Mouse (Mus musculus) G1E (cell line): Measurements from ENCODE around the gene Celf5. TPM values are rescaled to one million over a fixed set of nuclear protein-coding genes. Genes with fewer than 3 reads are reported as not detected.

Experiments
- ATAC-seq: 2 replicates; pipeline ENCODE4 v1.8.0; 2016; ENCODE audit warnings: mild to moderate bottlenecking; ENCODE audit not compliant: insufficient number of reproducible peaks, poor library complexity, low FRiP score, severe bottlenecking; ENCODE audit errors: extremely low read depth
- DNase-seq: peaks from one replicate; pipeline ENCODE4 v3.0.0; 2012; ENCODE audit warnings: low spot score
- H3K27me3 ChIP-seq: 2 replicates; pipeline ENCODE4 v1.6.1; 2012; ENCODE audit warnings: mild to moderate bottlenecking, low read length, inconsistent platforms; ENCODE audit not compliant: insufficient read depth
- H3K36me3 ChIP-seq: replicated peaks from 2 replicates; pipeline ENCODE3; 2012; ENCODE audit warnings: mild to moderate bottlenecking, inconsistent platforms
- H3K4me1 ChIP-seq: 2 replicates; pipeline ENCODE4 v1.6.1; 2012; ENCODE audit warnings: low read depth, low read length, inconsistent platforms, mixed read lengths; ENCODE audit not compliant: insufficient read depth
- H3K4me3 ChIP-seq: 2 replicates; pipeline ENCODE4 v1.5.1; 2012; ENCODE audit warnings: low read depth, mild to moderate bottlenecking, inconsistent platforms, low read length, moderate library complexity, mixed read lengths
- H3K9me3 ChIP-seq: replicated peaks from 2 replicates; pipeline ENCODE4 v1.6.1; 2012; ENCODE audit warnings: inconsistent platforms
- CTCF ChIP-seq: IDR thresholded peaks from 2 replicates; pipeline ENCODE4 v1.5.1; 2012; ENCODE audit warnings: low read depth, low read length, inconsistent platforms, mixed read lengths
- GATA1 ChIP-seq: IDR thresholded peaks from 2 replicates; pipeline ENCODE4 v1.6.1; 2012; ENCODE audit warnings: borderline replicate concordance, low read length, inconsistent platforms, mixed read lengths
- GATA2 ChIP-seq: IDR thresholded peaks from 2 replicates; pipeline ENCODE4 v1.6.1; 2012; ENCODE audit warnings: low read depth, low read length, inconsistent platforms, borderline replicate concordance
- POLR2AphosphoS5 ChIP-seq: IDR thresholded peaks from 2 replicates; pipeline ENCODE4 v1.6.1; 2012; ENCODE audit warnings: low read depth, low read length, inconsistent platforms; ENCODE audit not compliant: insufficient replicate concordance
- TAL1 ChIP-seq: conservative IDR thresholded peaks from 2 replicates; pipeline ENCODE4 v1.6.1; 2012; ENCODE audit warnings: low read depth, low read length, inconsistent platforms, mixed read lengths
- polyA plus RNA-seq: library from polyadenylated mRNA; stranded (reverse); fragments of >175 nt; gene quantifications from 2 replicates; pipeline ENCODE4 v1.2.3, GENCODE M21; 2012
- total RNA-seq, 2 experiments: library from RNA; stranded (forward) in 1 of 2; stranded (reverse) in 1 of 2; fragments of 200-1000 nt in 1 of 2; fragments of >200 nt in 1 of 2; fragmentation: Nextera tagmentation in 1 of 2; gene quantifications; 2 replicates each; pipeline ENCODE4 v1.2.3; 2014 to 2017

Gene Celf5
- total and polyA plus RNA-seq, 3 experiments, result 0.05 TPM; not detected in 1

DNA sequence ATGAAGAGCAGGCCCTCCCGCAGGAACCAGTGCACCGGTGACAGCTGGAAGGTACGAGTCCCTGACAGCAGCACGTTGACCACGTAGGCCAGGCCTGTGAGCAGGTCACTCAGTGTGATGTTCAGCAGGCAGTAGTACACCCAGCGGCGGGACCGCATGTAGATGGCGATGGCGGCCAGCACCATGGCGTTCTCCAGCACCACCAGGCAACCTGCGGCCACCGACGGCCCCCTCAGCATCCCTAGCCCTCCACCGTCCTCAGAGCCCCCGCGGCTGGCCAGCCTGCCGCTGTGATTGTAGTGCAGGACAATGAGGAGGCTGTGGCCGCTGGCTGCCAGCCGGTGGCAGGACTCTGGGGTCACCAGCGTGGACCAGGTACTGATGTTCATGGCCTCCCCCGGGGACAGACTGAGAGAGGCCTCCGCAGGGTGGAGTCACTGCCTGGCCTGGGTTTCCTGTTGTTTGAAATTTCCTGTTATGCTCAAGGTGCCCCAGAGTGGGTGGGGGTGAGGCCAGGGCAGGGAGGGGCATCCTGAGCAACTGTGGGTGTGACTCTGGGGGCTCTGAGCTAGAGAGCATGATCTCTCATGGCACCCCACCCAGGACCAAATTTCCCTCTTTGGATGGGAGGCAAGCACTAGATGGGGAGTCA is 16.9 kb upstream of the Celf5 start:
- ATAC-seq, result no peak
- DNase-seq, result no peak

DNA sequence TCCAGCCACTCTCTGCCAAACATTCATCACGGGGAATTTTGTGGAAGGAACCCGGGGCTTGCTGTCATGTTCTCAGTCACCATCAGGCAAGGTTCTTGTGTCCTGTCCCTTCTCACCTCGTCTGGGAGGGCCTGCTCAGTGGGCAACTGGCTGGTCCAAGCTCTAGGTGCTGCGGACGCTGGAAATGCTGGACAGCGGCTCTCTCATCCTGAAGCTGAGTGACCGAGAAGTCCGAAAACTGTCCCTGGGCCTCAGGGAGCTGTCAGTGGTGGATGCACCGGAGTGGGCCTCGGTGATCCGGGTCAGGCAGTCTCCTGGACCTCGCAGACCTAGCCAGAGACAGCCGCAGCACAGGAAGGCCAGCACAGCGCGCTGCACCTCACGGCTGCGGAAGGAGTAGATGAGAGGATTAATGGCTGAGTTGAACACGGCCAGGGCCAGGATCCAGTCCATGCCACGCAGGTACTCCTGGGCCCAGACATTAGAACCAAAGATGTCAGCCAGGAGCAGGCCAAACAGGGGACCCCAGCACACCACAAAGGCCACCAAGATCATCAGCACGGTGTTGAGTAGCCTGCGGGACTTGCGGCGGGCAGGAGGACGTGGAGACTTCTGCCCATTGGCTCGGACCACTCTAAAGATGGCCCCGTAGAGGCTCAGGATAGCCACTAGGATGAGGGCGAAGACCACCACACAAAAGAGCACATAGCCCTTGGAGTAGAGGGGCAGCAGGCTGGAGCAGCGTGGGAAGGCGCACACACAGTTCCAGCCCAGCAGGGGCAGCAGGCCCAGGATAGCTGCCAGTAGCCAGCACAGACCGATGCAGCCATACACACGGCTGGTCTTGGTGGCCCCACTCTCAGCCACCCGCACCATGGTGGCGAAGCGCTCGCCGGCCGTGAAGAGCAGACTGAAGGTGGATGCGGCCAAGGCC is 16.1 kb upstream of the Celf5 start:
- DNase-seq, result no peak
- Histone ChIP-seq H3K9me3 (no peaks in the 10 kb centered on the region), H3K27me3 (no peaks in the 10 kb centered on the region), H3K4me1 (peaks cover 81% of the 10 kb centered on the region), H3K36me3 (peaks cover 62% of the 10 kb centered on the region), H3K4me3 (peak overlapping the region; percentile 97; the same call in 1 of the 2 replicates)
- no peak for TF ChIP-seq GATA1
- TF ChIP-seq CTCF, result peak; percentile 14; the same call in 1 of the 2 replicates
- ATAC-seq, result no peak

More for the DNA sequence above, 16.9 kb upstream of the Celf5 start:
- no peaks in the 10 kb centered on the region for H3K27me3 ChIP-seq
- peak overlapping the region; percentile 97; the same call in 1 of the 2 replicates for H3K4me3 ChIP-seq
- no peak for TF ChIP-seq CTCF
- TF ChIP-seq TAL1, result no peak
- TF ChIP-seq GATA2, result no peak
- no peak for TF ChIP-seq POLR2AphosphoS5
- no peak for TF ChIP-seq GATA1
- H3K36me3 ChIP-seq, result peaks cover 62% of the 10 kb centered on the region
- no peaks in the 10 kb centered on the region for H3K9me3 ChIP-seq
- peaks cover 73% of the 10 kb centered on the region for H3K4me1 ChIP-seq

DNA sequence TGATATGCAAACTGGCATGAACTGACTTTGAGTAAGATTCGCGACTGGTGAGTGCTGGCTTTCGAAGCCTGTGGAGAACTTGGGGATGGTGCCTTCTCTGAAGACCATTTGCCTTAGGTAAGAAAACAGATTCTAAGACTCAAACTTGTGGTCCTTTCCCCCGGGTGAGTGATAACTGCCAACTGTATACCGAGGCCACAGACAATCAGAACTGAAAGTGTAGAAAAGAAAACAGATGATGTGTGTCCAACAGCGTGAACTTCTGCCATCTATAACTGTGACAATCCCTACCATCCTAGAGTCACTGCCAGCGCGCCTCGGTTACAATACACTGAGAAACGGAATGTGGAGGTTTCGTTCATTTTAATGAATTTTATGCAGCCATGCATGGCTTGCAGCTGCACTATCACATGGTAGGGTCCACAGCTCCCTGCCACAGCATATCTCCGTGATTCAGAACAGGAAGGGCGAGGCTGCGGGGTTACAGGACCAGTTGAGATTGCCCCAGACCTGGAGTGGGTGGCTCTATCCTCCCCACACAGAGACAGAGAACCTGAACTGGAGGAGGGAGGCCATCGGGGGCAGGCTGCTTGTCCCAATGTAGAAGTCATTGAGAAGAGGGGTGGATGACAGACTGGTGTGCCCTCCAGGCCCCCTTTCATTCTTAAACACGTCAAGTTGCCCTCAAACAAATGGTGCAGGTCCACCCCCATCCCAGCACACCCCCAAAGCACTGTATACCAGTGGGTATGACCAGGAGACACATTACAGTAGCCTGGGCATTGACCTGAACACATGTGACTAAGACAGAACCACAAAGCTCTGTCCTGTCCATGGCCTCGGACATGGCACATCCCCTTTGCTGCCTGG is 15.1 kb upstream of the Celf5 start:
- ATAC-seq (peak; percentile 57), DNase-seq (peak; percentile 70)
- no peaks in the 10 kb centered on the region for H3K27me3 ChIP-seq
- peaks cover 83% of the 10 kb centered on the region for H3K4me1 ChIP-seq
- TF ChIP-seq GATA2 (no peak), POLR2AphosphoS5 (no peak), CTCF (no peak), TAL1 (no peak), GATA1 (no peak)
- peaks cover 62% of the 10 kb centered on the region for H3K36me3 ChIP-seq
- peak overlapping the region; percentile 97; the same call in 1 of the 2 replicates for H3K4me3 ChIP-seq
- no peaks in the 10 kb centered on the region for H3K9me3 ChIP-seq

DNA sequence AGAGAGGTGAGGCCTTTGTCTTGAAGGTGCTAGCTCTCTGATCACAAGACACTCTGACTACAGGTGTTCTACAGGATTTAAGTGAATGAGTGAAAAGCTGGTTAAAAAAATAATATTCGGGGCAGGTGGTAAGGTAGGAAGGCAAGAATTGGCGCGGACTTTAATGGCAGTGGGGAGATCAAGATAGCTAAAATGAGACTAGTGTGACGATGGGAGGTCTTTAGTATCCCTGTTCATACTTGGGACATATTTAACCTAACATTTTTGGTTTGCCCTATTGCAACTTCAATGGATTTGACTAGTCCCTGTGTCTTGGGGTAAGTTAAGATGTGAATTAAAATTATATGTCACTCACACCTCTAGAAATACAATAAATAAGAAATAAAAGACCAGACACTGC is 14.5 kb upstream of the Celf5 start:
- H3K36me3 ChIP-seq, result peaks cover 62% of the 10 kb centered on the region
- ATAC-seq (no peak), DNase-seq (no peak)
- no peak for TF ChIP-seq CTCF
- no peak for TF ChIP-seq TAL1
- no peak for TF ChIP-seq GATA2
- TF ChIP-seq GATA1, result no peak
- TF ChIP-seq POLR2AphosphoS5, result no peak
- H3K4me1 ChIP-seq, result peaks cover 83% of the 10 kb centered on the region
- H3K4me3 ChIP-seq, result peak overlapping the region; percentile 97; the same call in 1 of the 2 replicates
- H3K9me3 ChIP-seq, result no peaks in the 10 kb centered on the region
- H3K27me3 ChIP-seq, result no peaks in the 10 kb centered on the region

DNA sequence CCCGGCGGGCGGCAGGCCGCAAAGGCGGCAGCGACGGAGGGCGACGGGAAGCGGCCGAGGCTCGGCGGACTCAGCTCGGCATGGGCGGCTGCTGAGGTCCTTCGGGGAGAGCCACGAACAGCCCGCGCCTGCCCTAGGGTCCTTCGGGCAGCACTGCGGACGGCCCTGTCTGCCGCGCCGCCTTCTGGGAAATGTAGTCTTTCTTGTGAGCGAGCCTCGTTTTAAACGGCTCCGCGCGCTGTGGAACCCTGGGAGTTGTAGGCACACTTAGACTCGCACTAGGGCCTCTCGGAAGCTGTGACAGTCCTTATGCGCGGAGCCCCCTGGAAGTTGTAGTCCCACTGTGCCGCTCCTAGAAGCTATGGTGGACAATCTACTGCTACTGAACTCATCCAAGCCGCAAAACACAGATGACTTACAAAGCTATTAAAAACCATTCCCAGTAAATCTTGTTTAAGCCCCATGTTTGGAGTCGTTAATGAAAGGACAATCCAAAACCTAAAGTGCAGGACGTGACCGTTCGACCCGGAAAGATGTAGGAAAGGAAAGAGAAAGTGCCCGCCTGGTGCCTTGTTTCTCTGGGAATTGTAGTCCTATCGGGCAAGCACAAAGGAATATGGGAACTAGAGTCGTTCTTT is 13.9 kb upstream of the Celf5 start, which contains the start of gene Ncln:
Ncln (minus strand) TSS at position 129 of the 638 bp plus-strand sequence.
- peak within 1 kb of the TSS; percentile 97 for H3K4me3 ChIP-seq
- TF ChIP-seq TAL1 (no peak), CTCF (no peak), POLR2AphosphoS5 (no peak), GATA1 (no peak), GATA2 (no peak)
- peak; percentile 84 for ATAC-seq
- no peaks in the 10 kb centered on the region for H3K9me3 ChIP-seq
- peaks cover 62% of the 10 kb centered on the region for H3K36me3 ChIP-seq
- peaks cover 82% of the 10 kb centered on the region for H3K4me1 ChIP-seq
- peak; percentile 90 for DNase-seq
- no peaks in the 10 kb centered on the region for H3K27me3 ChIP-seq
